Mouse (Mus musculus) midbrain, embryonic 14.5 days (tissue): ENCODE measurements around the gene Vdac2. TPM values are rescaled to one million over a fixed set of nuclear protein-coding genes. Genes with fewer than 3 reads are reported as not detected.

Source experiments
- ATAC-seq: fragments of 200-750 bp; cut with Nextera tagmentation; 2 replicates; pipeline ENCODE4 v1.8.0; 2017; ENCODE audit warnings: moderate number of reproducible peaks, moderate library complexity; ENCODE audit not compliant: low FRiP score, low TSS enrichment
- DNase-seq: peaks from one replicate; pipeline ENCODE4 v3.0.0-alpha.2; 2015
- H3K27ac ChIP-seq: fragments of 300-500 bp; sonication (generic); replicated peaks from 2 replicates; pipeline ENCODE4 v1.5.1; 2014; ENCODE audit warnings: mild to moderate bottlenecking, low read depth, low read length, moderate library complexity
- H3K27me3 ChIP-seq: fragments of 300-500 bp; sonication (generic); 2 replicates; pipeline ENCODE4 v1.6.1; 2014; ENCODE audit warnings: low read length, control low read depth, mixed read lengths; ENCODE audit not compliant: control insufficient read depth, insufficient read depth
- H3K36me3 ChIP-seq: fragments of 300-500 bp; sonication (generic); 2 replicates; pipeline ENCODE4 v1.6.1; 2014; ENCODE audit warnings: low read length, control low read depth; ENCODE audit not compliant: control insufficient read depth, insufficient read depth
- H3K4me1 ChIP-seq: fragments of 300-500 bp; sonication (generic); 2 replicates; pipeline ENCODE4 v1.6.1; 2014; ENCODE audit warnings: mild to moderate bottlenecking, antibody characterized with exemption, low read length, control low read depth; ENCODE audit not compliant: control insufficient read depth, insufficient read depth
- H3K4me2 ChIP-seq: fragments of 300-500 bp; sonication (generic); 2 replicates; pipeline ENCODE4 v1.6.1; 2014; ENCODE audit warnings: mild to moderate bottlenecking, low read length, moderate library complexity
- H3K4me3 ChIP-seq: fragments of 300-500 bp; sonication (generic); replicated peaks from 2 replicates; pipeline ENCODE4 v1.5.1; 2014; ENCODE audit warnings: low read depth, low read length
- H3K9ac ChIP-seq: fragments of 300-500 bp; sonication (generic); replicated peaks from 2 replicates; pipeline ENCODE4 v1.6.1; 2014; ENCODE audit warnings: mild to moderate bottlenecking, low read length, moderate library complexity
- H3K9me3 ChIP-seq: fragments of 300-500 bp; sonication (generic); 2 replicates; pipeline ENCODE4 v1.6.1; 2016; ENCODE audit warnings: low read length, control low read depth, mixed read lengths; ENCODE audit not compliant: control insufficient read depth
- WGBS: fragments of 180-500 bp; shearing (Covaris S2); extraction: QIAGEN DNeasy Blood & Tissue Kit; methylation state at CpG from one replicate; pipeline ENCODE4 v1.1.7; 2014; 5-methylcytosine and 5-hydroxymethylcytosine counted together
- polyA plus RNA-seq: library from polyadenylated mRNA; unstranded; fragments of >200 nt; fragmentation: Nextera tagmentation; extraction: Ambion mirVana; gene quantifications from 2 replicates; pipeline ENCODE4 v1.2.1, GENCODE M21; 2014

The Vdac2 gene
- polyA plus RNA-seq, 1 experiment from 2014 or later = 297 TPM

DNA sequence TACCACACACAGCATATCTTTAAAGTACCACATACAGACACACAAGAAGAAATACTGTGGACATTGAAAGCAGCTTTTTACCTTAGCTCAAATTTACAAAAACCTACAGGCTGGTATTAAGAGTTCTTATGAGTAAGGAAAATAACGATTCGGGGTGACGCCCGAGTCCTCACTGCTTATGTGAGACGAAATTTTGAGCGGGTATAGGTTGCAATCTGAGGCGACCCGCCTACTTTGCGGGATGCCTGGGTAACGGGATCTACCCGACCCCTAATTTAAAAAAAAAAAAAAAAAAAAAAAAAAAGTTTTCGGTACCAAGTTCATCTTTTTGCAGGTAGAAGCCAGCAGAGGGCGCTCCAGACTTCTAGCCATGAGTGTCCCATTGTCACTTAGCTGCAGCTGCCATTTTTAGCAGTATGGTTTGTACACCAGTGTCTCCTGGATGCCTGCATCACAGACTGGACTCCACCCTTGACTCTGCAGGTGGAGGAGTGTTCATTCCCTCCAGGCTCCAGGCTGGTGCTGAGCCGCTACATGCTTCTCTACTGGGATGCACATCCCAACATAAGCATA is 12.4 kb upstream of the Vdac2 start:
- Histone ChIP-seq H3K27me3 (no peaks in the 10 kb centered on the region), H3K36me3 (no peaks in the 10 kb centered on the region), H3K4me3 (no peak overlapping the region), H3K9me3 (no peaks in the 10 kb centered on the region), H3K4me1 (no peaks in the 10 kb centered on the region), H3K9ac (no peak overlapping the region), H3K27ac (no peak overlapping the region), H3K4me2 (no peak overlapping the region)
- 25% methylated on average over 14 of the region's 14 CpGs for WGBS
- DNase-seq (peak; percentile 67), ATAC-seq (no peak)

DNA sequence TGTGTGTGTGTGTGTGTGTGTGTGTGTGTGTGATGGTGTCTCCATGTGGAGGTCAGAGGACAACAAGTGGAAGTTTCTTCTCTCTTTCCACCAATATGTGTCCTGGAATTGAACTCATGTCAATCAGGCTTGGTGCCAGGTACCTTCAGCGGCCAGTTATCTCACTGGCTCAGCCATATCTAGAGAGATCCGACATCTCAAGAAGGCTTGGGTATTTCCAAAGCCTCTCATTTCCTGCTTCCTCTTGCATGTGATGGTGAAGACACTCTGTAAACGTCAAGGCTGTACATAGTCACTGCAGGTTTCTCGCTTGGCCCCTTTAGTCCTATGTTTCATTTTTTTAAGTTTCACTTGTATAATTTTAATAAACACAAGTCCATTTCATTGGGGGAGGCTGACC is 11.8 kb upstream of the Vdac2 start:
- DNase-seq (no peak), ATAC-seq (no peak)
- WGBS = 89% methylated on average over 4 of the region's 4 CpGs
- Histone ChIP-seq H3K9me3 (no peaks in the 10 kb centered on the region), H3K27me3 (no peaks in the 10 kb centered on the region), H3K4me2 (no peak overlapping the region), H3K4me1 (no peaks in the 10 kb centered on the region), H3K4me3 (no peak overlapping the region), H3K36me3 (no peaks in the 10 kb centered on the region), H3K9ac (no peak overlapping the region), H3K27ac (no peak overlapping the region)

DNA sequence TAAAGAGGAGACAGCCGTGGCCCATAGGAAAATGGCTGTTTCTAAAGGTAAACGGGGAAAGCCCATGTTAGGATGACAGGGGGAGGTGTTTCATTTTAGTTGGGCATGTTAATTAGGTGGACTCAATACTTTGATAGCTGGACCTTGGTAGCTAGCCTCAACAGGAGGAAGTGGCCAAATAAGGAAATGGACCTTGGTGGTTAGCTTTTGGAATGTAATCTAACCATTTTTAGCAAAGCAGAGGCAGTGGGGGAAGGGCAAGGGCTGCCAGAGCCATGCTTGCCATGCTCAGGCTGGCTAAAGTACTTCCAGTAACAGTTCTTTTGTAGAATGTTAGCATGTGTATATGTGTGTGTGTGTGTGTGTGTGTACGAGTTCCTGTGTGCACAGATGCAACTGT is 11.2 kb upstream of the Vdac2 start:
- H3K4me3 ChIP-seq = no peak overlapping the region
- DNase-seq = no peak
- no peaks in the 10 kb centered on the region for H3K36me3 ChIP-seq
- H3K9ac ChIP-seq = no peak overlapping the region
- H3K27me3 ChIP-seq = no peaks in the 10 kb centered on the region
- ATAC-seq = no peak
- 87% methylated on average over 3 of the region's 3 CpGs for WGBS
- H3K9me3 ChIP-seq = no peaks in the 10 kb centered on the region
- H3K27ac ChIP-seq = no peak overlapping the region
- no peaks in the 10 kb centered on the region for H3K4me1 ChIP-seq
- H3K4me2 ChIP-seq = no peak overlapping the region

DNA sequence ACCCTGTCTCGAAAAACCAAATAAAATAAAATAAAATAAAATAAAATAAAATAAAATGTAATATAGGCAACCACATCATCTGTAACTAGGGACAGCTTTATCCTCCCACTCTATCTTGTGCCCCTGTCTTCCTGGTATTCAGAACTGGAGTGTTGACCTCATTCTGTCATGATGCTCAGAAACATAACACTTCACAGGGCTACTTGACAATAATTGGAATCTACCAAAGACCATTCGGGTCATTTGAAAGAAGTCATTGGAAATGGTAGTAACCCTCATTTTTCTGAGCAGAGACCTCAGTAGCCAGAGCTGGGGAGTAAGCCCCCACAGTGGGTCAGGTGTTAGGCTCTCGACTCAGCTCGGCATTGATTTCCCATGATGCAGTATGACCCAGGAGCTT is 10.4 kb upstream of the Vdac2 start:
- no peak for ATAC-seq
- Histone ChIP-seq H3K27ac (no peak overlapping the region), H3K4me2 (no peak overlapping the region), H3K36me3 (no peaks in the 10 kb centered on the region), H3K9me3 (no peaks in the 10 kb centered on the region), H3K27me3 (no peaks in the 10 kb centered on the region), H3K4me3 (no peak overlapping the region), H3K9ac (no peak overlapping the region), H3K4me1 (no peaks in the 10 kb centered on the region)
- 92% methylated on average over 4 of the region's 4 CpGs for WGBS
- no peak for DNase-seq

DNA sequence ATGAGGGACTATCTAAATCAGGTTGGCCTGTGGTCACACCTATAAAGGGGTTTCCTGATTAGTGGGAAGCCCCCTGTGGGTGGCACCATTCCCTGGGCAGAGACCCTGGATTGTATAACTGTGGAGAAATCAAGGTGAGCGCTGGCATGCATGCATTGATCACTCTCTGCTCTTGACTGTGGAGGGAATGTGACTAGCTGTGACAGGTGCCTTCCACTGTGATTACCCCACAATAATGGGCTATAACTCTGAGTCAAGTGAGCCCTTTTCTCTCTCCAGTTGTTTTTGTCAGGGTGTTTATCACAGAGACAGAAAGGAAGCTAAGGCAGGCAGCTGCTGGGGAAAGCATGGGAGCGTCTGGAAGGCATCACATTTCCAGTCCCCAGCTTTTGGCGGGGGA is 8.8 kb upstream of the Vdac2 start:
- no peak for DNase-seq
- Histone ChIP-seq H3K27ac (no peak overlapping the region), H3K4me3 (no peak overlapping the region), H3K36me3 (no peaks in the 10 kb centered on the region), H3K4me1 (no peaks in the 10 kb centered on the region), H3K9me3 (no peaks in the 10 kb centered on the region), H3K9ac (no peak overlapping the region), H3K4me2 (no peak overlapping the region), H3K27me3 (no peaks in the 10 kb centered on the region)
- no peak for ATAC-seq
- WGBS = 83% methylated on average over 3 of the region's 3 CpGs

DNA sequence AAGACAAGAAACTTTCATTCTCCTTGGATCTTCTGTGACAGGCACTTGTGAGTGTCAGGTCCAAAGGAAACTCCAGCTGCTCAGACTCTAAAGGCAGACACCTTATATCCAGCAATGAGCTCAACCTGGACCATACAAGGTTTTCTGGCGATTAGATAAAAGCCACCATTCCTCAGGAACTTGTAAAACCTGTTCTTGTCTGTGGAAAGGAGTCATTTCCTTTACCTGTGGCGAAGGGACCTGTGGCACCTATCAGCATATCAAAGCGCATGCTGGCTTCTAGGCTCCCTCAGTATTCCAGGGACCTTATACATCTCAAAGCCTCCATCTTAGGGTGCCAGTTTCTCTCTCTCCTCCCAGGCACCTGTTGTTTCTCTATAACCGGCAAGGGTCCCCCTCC is 7.6 kb upstream of the Vdac2 start:
- DNase-seq (no peak), ATAC-seq (no peak)
- no peak overlapping the region for H3K27ac ChIP-seq
- H3K36me3 ChIP-seq = no peaks in the 10 kb centered on the region
- 42% methylated on average over 4 of the region's 4 CpGs for WGBS
- H3K4me2 ChIP-seq = no peak overlapping the region
- no peaks in the 10 kb centered on the region for H3K27me3 ChIP-seq
- H3K4me3 ChIP-seq = no peak overlapping the region
- no peaks in the 10 kb centered on the region for H3K9me3 ChIP-seq
- no peak overlapping the region for H3K9ac ChIP-seq
- no peaks in the 10 kb centered on the region for H3K4me1 ChIP-seq

DNA sequence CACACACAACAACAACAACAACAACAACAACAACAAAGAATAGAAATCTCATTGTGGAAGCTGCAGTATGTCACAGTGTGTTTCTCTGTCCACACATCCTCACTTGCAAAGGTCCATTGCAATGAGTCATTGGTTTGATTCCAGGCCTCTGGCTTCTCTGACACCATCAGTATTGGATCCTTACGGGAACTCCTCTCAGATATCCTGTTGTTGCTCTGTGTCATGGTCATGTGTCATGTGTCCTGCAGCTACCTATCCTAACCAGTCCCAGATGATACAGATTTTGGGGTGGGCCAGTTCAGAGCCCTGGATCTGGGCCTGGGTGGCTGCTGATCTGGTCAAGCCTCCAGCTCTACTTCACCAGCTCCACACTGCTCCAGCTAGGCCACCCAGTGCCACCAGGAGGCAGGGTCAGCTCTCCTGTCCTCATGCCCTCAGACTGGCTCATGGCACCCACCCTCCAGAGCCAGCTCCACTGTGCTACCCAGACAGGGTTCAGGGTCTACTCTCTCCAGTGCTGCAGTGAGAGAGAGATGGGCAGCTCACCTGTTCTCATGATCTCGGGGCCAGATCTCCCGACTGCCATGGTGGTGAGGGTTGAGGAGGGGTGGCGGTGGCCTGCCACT is 4.0 kb upstream of the Vdac2 start:
- H3K4me2 ChIP-seq = no peak overlapping the region
- H3K27me3 ChIP-seq = no peaks in the 10 kb centered on the region
- H3K9ac ChIP-seq = no peak overlapping the region
- no peak overlapping the region for H3K27ac ChIP-seq
- H3K9me3 ChIP-seq = no peaks in the 10 kb centered on the region
- H3K4me3 ChIP-seq = no peak overlapping the region
- 93% methylated on average over 4 of the region's 4 CpGs for WGBS
- no peaks in the 10 kb centered on the region for H3K36me3 ChIP-seq
- ATAC-seq (no peak), DNase-seq (no peak)
- H3K4me1 ChIP-seq = no peaks in the 10 kb centered on the region

DNA sequence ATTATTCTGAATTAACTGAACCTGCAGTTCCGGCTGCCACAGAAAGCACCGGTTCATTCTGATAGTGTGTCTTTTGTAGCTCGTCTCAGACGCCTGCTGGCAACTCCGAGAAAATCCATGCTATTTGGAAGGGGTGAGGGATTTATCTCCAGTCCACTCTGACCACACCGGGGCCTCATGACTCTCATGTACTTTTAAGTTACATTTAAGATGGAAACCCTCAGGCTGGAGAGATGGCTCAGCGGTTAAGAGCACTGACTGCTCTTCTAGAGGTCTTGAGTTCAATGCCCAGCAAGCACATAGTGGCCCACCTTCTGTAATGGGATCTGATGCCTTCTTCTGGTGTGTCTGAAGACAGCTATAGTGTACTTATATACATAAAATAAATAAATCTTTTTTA is 2.7 kb upstream of the Vdac2 start:
- Histone ChIP-seq H3K4me3 (no peak overlapping the region), H3K9me3 (no peaks in the 10 kb centered on the region), H3K27me3 (no peaks in the 10 kb centered on the region), H3K9ac (no peak overlapping the region), H3K4me2 (no peak overlapping the region), H3K4me1 (no peaks in the 10 kb centered on the region), H3K36me3 (no peaks in the 10 kb centered on the region), H3K27ac (no peak overlapping the region)
- no peak for DNase-seq
- no peak for ATAC-seq
- WGBS = 61% methylated on average over 7 of the region's 7 CpGs

DNA sequence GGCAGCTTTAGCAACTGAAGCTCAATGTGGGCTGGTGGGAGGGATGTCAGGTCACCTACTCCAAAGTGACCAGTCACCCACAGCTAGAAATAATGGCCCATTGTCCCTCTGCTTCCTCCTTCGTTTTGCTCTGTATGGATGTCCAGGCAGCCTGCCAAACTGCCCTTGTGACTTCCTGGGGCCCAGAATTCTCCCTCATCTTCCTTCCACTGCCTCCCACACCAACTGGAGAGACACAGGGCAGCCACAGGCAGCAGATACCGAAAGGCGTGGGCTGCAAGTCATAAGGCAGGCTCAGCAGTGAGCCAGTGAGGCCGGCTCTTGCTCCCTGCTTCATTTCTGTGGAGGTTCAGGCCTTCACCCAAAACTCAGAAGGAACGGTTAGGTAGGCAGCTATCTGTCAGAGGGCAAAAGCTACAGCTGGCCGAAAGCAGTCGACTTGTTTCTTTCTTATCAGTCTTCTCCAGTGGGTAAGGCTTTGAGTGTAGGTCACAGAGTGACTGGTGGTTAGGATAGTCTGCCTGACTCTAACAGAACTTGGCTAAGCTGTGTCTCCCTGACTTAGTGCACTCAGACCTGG is 2.2 kb upstream of the Vdac2 start:
- Histone ChIP-seq H3K27me3 (no peaks in the 10 kb centered on the region), H3K4me1 (no peaks in the 10 kb centered on the region), H3K9ac (no peak overlapping the region), H3K36me3 (no peaks in the 10 kb centered on the region), H3K27ac (0 out of 2 replicates have a peak overlapping the region, but pooled peaks have one; percentile 26), H3K4me3 (no peak overlapping the region), H3K9me3 (no peaks in the 10 kb centered on the region), H3K4me2 (no peak overlapping the region)
- 61% methylated on average over 7 of the region's 7 CpGs for WGBS
- ATAC-seq (no peak), DNase-seq (peak; percentile 45)
